Mouse (Mus musculus) CH12.LX (cell line): ENCODE data around the gene Ext2. TPM values are rescaled to one million over a fixed set of nuclear protein-coding genes. Genes with fewer than 3 reads are reported as not detected.
A peak's percentile ranks its signal among the peaks of the same experiment; 100 is the strongest.

Experiments used
- DNase-seq: peaks from one replicate; pipeline ENCODE4 v3.0.0-alpha.2; 2013; ENCODE audit errors: extremely low read depth
- H3K27ac ChIP-seq: 2 replicates; pipeline ENCODE4 v1.5.1; 2012; ENCODE audit warnings: low read depth, mild to moderate bottlenecking, control low read depth, moderate library complexity; ENCODE audit not compliant: insufficient read depth
- H3K27me3 ChIP-seq: replicated peaks from 2 replicates; pipeline ENCODE3; 2012; ENCODE audit warnings: inconsistent platforms
- H3K36me3 ChIP-seq, 2 experiments: replicated peaks in 1 of 2; 2 replicates each; pipeline versions ENCODE3 to v1.6.1; 2012; ENCODE audit warnings: inconsistent platforms in 1 of 2, low read length in 1 of 2, mild to moderate bottlenecking in 1 of 2, mixed read lengths in 1 of 2, moderate library complexity in 1 of 2; ENCODE audit not compliant: control insufficient read depth in 1 of 2, insufficient read depth in 1 of 2
- H3K4me1 ChIP-seq, 2 experiments: 2 replicates each; pipeline ENCODE4 v1.6.1; 2012; ENCODE audit warnings: inconsistent platforms in 1 of 2, moderate library complexity in 1 of 2; ENCODE audit not compliant: insufficient read depth in 2 of 2, control insufficient read depth in 1 of 2
- H3K4me2 ChIP-seq: 2 replicates; pipeline ENCODE4 v1.6.1; 2012; ENCODE audit warnings: low read depth, mild to moderate bottlenecking, control low read depth; ENCODE audit not compliant: poor library complexity, insufficient read depth, severe bottlenecking
- H3K4me3 ChIP-seq, 3 experiments: fragments of 150-350 bp in 1 of 3; sonication (generic) in 1 of 3; replicated peaks in 1 of 3; 2 replicates each; pipeline versions ENCODE3 to v1.5.1; 2011 to 2012; ENCODE audit warnings: low read depth in 2 of 3, low read length in 2 of 3, mild to moderate bottlenecking in 2 of 3, moderate library complexity in 2 of 3, control low read depth in 1 of 3, improper control_type of control experiment in 1 of 3, inconsistent platforms in 1 of 3, mixed read lengths in 1 of 3; ENCODE audit not compliant: poor library complexity in 1 of 3
- H3K79me2 ChIP-seq: replicated peaks from 2 replicates; pipeline ENCODE4 v1.6.1; 2012; ENCODE audit warnings: mild to moderate bottlenecking, moderate library complexity; ENCODE audit not compliant: control insufficient read depth, poor library complexity, insufficient read depth, severe bottlenecking; ENCODE audit errors: extremely low read depth
- H3K9ac ChIP-seq: 2 replicates; pipeline ENCODE4 v1.6.1; 2012; ENCODE audit warnings: low read depth, mild to moderate bottlenecking, control low read depth, moderate library complexity; ENCODE audit not compliant: insufficient read depth
- H3K9me3 ChIP-seq: replicated peaks from 2 replicates; pipeline ENCODE3; 2012; ENCODE audit warnings: low read length, inconsistent platforms, mixed read lengths
- CHD1 ChIP-seq: IDR thresholded peaks from 2 replicates; pipeline ENCODE4 v1.6.1; 2012; ENCODE audit warnings: low read depth, low read length, improper control_type of control experiment, inconsistent platforms
- CHD2 ChIP-seq: IDR thresholded peaks from 2 replicates; pipeline ENCODE4 v1.6.1; 2011; ENCODE audit warnings: low read length, improper control_type of control experiment
- CTCF ChIP-seq, 2 experiments: IDR thresholded peaks in 1 of 2; conservative IDR thresholded peaks in 1 of 2; 2 replicates each; pipeline ENCODE4 v1.5.1; 2011 to 2012; ENCODE audit warnings: low read depth in 2 of 2, low read length in 2 of 2, improper control_type of control experiment in 1 of 2, inconsistent platforms in 1 of 2, mild to moderate bottlenecking in 1 of 2, moderate library complexity in 1 of 2
- E2F4 ChIP-seq: IDR thresholded peaks from 2 replicates; pipeline ENCODE4 v1.6.1; 2011; ENCODE audit warnings: low read depth, low read length, improper control_type of control experiment; ENCODE audit not compliant: insufficient replicate concordance
- IRF4 ChIP-seq: IDR thresholded peaks from 2 replicates; pipeline ENCODE4 v1.6.1; 2014; ENCODE audit warnings: low read depth, mild to moderate bottlenecking, inconsistent platforms, low read length, improper control_type of control experiment
- JUN ChIP-seq: IDR thresholded peaks from 2 replicates; pipeline ENCODE4 v1.6.1; 2011; ENCODE audit warnings: low read depth, mild to moderate bottlenecking, low read length, improper control_type of control experiment, moderate library complexity; ENCODE audit not compliant: insufficient read depth
- JUND ChIP-seq: conservative IDR thresholded peaks from 2 replicates; pipeline ENCODE4 v1.6.1; 2011; ENCODE audit warnings: low read depth, low read length, improper control_type of control experiment
- KAT2A ChIP-seq: IDR thresholded peaks from 2 replicates; pipeline ENCODE4 v1.6.1; 2012; ENCODE audit warnings: low read length, improper control_type of control experiment, inconsistent platforms; ENCODE audit not compliant: insufficient replicate concordance
- MAX ChIP-seq: IDR thresholded peaks from 2 replicates; pipeline ENCODE4 v1.6.1; 2011; ENCODE audit warnings: low read length, improper control_type of control experiment
- MAZ ChIP-seq: IDR thresholded peaks from 2 replicates; pipeline ENCODE4 v1.6.1; 2012; ENCODE audit warnings: low read depth, mild to moderate bottlenecking, inconsistent platforms, low read length, improper control_type of control experiment, moderate library complexity
- MEF2A ChIP-seq: IDR thresholded peaks from 2 replicates; pipeline ENCODE4 v1.6.1; 2014; ENCODE audit warnings: low read depth, mild to moderate bottlenecking, inconsistent platforms, low read length, improper control_type of control experiment, borderline replicate concordance
- MXI1 ChIP-seq: IDR thresholded peaks from 2 replicates; pipeline ENCODE4 v1.6.1; 2011; ENCODE audit warnings: mild to moderate bottlenecking, low read depth, low read length, improper control_type of control experiment
- MYC ChIP-seq: IDR thresholded peaks from 2 replicates; pipeline ENCODE4 v1.6.1; 2011; ENCODE audit warnings: low read depth, mild to moderate bottlenecking, improper control_type of control experiment, low read length
- NELFE ChIP-seq: IDR thresholded peaks from 2 replicates; pipeline ENCODE4 v1.6.1; 2011; ENCODE audit warnings: low read depth, low read length, improper control_type of control experiment
- NRF1 ChIP-seq: IDR thresholded peaks from 2 replicates; pipeline ENCODE4 v1.6.1; 2014; ENCODE audit warnings: low read depth, mild to moderate bottlenecking, inconsistent platforms, low read length, improper control_type of control experiment, moderate library complexity
- POLR2A ChIP-seq: IDR thresholded peaks from 2 replicates; pipeline ENCODE4 v1.6.1; 2011; ENCODE audit warnings: low read depth, mild to moderate bottlenecking, improper control_type of control experiment, low read length
- RAD21 ChIP-seq: IDR thresholded peaks from 2 replicates; pipeline ENCODE4 v1.6.1; 2011; ENCODE audit warnings: low read depth, mild to moderate bottlenecking, low read length, improper control_type of control experiment, moderate library complexity
- RCOR1 ChIP-seq: conservative IDR thresholded peaks from 2 replicates; pipeline ENCODE4 v1.6.1; 2012; ENCODE audit warnings: low read depth, mild to moderate bottlenecking, inconsistent platforms, low read length, improper control_type of control experiment
- SIN3A ChIP-seq: IDR thresholded peaks from 2 replicates; pipeline ENCODE4 v1.6.1; 2012; ENCODE audit warnings: low read length, improper control_type of control experiment, inconsistent platforms
- SMC3 ChIP-seq: IDR thresholded peaks from 2 replicates; pipeline ENCODE4 v1.6.1; 2011; ENCODE audit warnings: low read depth, low read length, improper control_type of control experiment
- TBP ChIP-seq: conservative IDR thresholded peaks from 2 replicates; pipeline ENCODE4 v1.6.1; 2011; ENCODE audit warnings: low read depth, low read length, improper control_type of control experiment
- USF2 ChIP-seq: conservative IDR thresholded peaks from 2 replicates; pipeline ENCODE4 v1.6.1; 2011; ENCODE audit warnings: low read depth, low read length, improper control_type of control experiment
- ZC3H11A ChIP-seq: IDR thresholded peaks from 2 replicates; pipeline ENCODE4 v1.6.1; 2012; ENCODE audit warnings: low read depth, mild to moderate bottlenecking, inconsistent platforms, low read length, improper control_type of control experiment
- ZKSCAN1 ChIP-seq: IDR thresholded peaks from 2 replicates; pipeline ENCODE4 v1.6.1; 2012; ENCODE audit warnings: low read depth, inconsistent platforms, low read length, improper control_type of control experiment, borderline replicate concordance
- ZMIZ1 ChIP-seq: IDR thresholded peaks from 2 replicates; pipeline ENCODE4 v1.6.1; 2012; ENCODE audit warnings: low read depth, mild to moderate bottlenecking, inconsistent platforms, low read length, improper control_type of control experiment
- ZNF384 ChIP-seq: IDR thresholded peaks from 2 replicates; pipeline ENCODE4 v1.6.1; 2012; ENCODE audit warnings: low read depth, low read length, improper control_type of control experiment, inconsistent platforms
- dilution Hi-C: fragments of 300-500 bp; cut with MboI; formaldehyde crosslinking; loops from 2 replicates; pipeline ENCODE4 v1.14.3; 2020; ENCODE audit warnings: low sequenced_read_pairs; ENCODE audit not compliant: extremely low pct_unique_long_range_greater_than_20kb, extremely low pct_ligation_motif_present
- in situ Hi-C: fragments of 300-500 bp; cut with MboI; formaldehyde crosslinking; loops from 3 replicates; pipeline ENCODE4 v1.14.3; 2019; ENCODE audit warnings: low sequenced_read_pairs, low pct_ligation_motif_present, low pct_unique_long_range_greater_than_20kb, mixed read lengths
- polyA plus RNA-seq: library from polyadenylated mRNA; unstranded; fragments of >175 nt; gene quantifications from 2 replicates; pipeline ENCODE4 v1.2.1, GENCODE M21; 2012; ENCODE audit warnings: low read depth; ENCODE audit not compliant: insufficient read length
- total RNA-seq, 2 experiments: library from RNA; depleted of rRNA; stranded (reverse); fragments of 300-350 nt in 1 of 2; fragments of >200 nt in 1 of 2; gene quantifications; 2 replicates each; pipeline ENCODE4 v1.2.3; 2012 to 2014

Ext2 gene
- total and polyA plus RNA-seq, 3 experiments: 20.2 to 33.1 (median 26.9) TPM

GRCm38 (mm10) chr2:93870842-93871241 lies 48.5 kb upstream of the Ext2 start:
- in situ Hi-C loops (loop anchor here (25.0 kb wide), 1 partner anchor 416 kb away; no protein-coding TSS in a partner anchor), dilution Hi-C loops (no loop called here)
- Histone ChIP-seq H3K79me2 (no peaks in the 10 kb centered on the region), H3K4me2 (no peak overlapping the region), H3K4me3 (no peak overlapping the region), H3K9me3 (no peaks in the 10 kb centered on the region), H3K4me1 (peaks cover 19 to 22% of the 10 kb centered on the region in 2 experiments), H3K27ac (no peak overlapping the region), H3K9ac (no peak overlapping the region), H3K27me3 (peaks cover 6% of the 10 kb centered on the region), H3K36me3 (no peaks in the 10 kb centered on the region)
- peak; percentile 77 for DNase-seq
- TF ChIP-seq ZC3H11A (peak; percentile 44), RAD21 (peak; percentile 88), CTCF (conservative IDR thresholded peaks at IDR 0.05 in 1 of 2, IDR thresholded peaks at IDR 0.05 in 1 of 2; ENCODE audit: low read depth in 2 of 2, low read length in 2 of 2) (peak; percentile 58 to 86), MYC (0 out of 2 replicates have a peak, but pooled peaks have one; percentile 37), SMC3 (peak; percentile 78), KAT2A (no peak), NRF1 (no peak), POLR2A (no peak), IRF4 (peak; percentile 26; the same call in 1 of the 2 replicates), MXI1 (0 out of 2 replicates have a peak, but pooled peaks have one; percentile 27), ZNF384 (no peak), MAZ (0 out of 2 replicates have a peak, but pooled peaks have one; percentile 25)

- Histone ChIP-seq H3K27me3 (peaks cover 6% of the 10 kb centered on the region), H3K4me3 (no peak within 1 kb of the TSS), H3K36me3 (no peaks in the 10 kb centered on the region), H3K4me1 (peaks cover 10 to 15% of the 10 kb centered on the region in 2 experiments; a peak in 3 of 4 replicates), H3K9me3 (no peaks in the 10 kb centered on the region), H3K27ac (no peak within 1 kb of the TSS), H3K79me2 (no peaks in the 10 kb centered on the region), H3K9ac (no peak within 1 kb of the TSS), H3K4me2 (no peak within 1 kb of the TSS)
- dilution Hi-C loops (no loop called here), in situ Hi-C loops (loop anchor here (25.0 kb wide), 1 partner anchor 418 kb away; no protein-coding TSS in a partner anchor)
- DNase-seq: no peak
- TF ChIP-seq MYC: no peak
- no peak for TF ChIP-seq USF2
- no peak for TF ChIP-seq NELFE
- no peak for TF ChIP-seq MEF2A
- TF ChIP-seq ZC3H11A: no peak
- no peak for TF ChIP-seq ZMIZ1
- no peak for TF ChIP-seq E2F4
- no peak for TF ChIP-seq RCOR1
- no peak for TF ChIP-seq ZKSCAN1
- no peak for TF ChIP-seq TBP
- TF ChIP-seq JUN: no peak
- TF ChIP-seq SIN3A: no peak
- no peak for TF ChIP-seq ZNF384
- no peak for TF ChIP-seq JUND
- no peak for TF ChIP-seq CHD1
- TF ChIP-seq MAX: no peak
- no peak for TF ChIP-seq NRF1
- TF ChIP-seq SMC3: no peak
- no peak for TF ChIP-seq CHD2
These were observed 46.8 kb upstream of the Ext2 start, which contains the start of gene Accsl for GRCm38 (mm10) chr2:93869107-93869600. Gene Accsl (minus strand): TSS chr2:93869157.
